Comparison of ENCODE assay signal across 8 mouse cellular contexts in the genomic region with DNA sequence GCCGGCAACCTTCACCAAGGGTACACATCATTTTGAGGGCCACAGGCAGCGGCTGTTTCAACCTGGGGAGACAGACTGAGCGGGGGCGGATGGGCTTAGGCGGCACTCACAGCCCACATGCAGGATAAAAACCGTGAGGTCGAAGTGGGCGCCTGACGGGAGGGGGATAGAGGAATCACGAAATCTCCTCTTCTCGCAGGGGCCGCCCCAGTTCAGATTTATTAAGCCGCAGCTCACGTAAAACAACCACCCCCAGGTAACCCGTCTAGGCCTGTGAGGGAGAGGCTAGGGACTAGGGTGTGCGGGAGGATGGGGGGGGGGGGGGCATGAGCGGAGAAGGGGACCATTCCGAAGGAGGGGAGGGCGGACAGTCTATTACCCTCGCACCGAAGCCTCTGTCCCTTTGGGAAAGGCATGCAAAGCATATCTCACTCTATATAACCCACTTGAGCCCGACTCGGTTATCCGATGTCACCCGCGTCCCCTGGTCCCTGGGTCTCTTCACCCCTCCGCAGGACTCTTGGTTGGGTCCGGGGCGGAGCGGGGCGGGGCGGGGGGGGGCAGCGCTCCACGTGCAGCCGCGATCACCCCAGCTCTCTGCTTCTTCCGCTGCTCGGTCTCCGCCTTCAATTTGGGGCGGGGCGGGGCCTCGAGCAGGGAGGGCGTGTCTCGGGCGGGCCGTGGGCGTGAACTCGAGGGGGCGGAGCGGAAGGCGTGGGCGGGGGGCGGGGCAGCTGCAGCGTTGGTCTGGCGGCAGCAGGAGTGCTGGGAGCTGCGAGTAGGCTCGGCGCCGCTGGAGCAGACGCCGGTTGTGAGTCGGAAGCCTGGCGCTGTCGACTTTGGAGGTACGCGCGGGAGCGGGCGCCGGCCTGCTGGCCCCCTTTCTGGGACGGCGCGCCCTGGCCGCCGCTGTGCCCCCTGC. TPM values are rescaled to one million over a fixed set of nuclear protein-coding genes. Genes with fewer than 3 reads are reported as not detected.
DNase-seq lines count a peak whose midpoint lies in the region; ATAC-seq lines count a peak whose summit lies in the region.

A gene (plus strand): TSS at position 786 of the 922 bp plus-strand sequence.

- H3K27ac ChIP-seq in hindbrain, embryonic 11.5 days (ENCODE audit: low read depth, low read length) = peak within 1 kb of the TSS; percentile 92

- peak within 1 kb of the TSS; percentile 76 for H3K9ac ChIP-seq in hindbrain, embryonic 11.5 days (ENCODE audit: low read depth, low read length)

- H3K4me2 ChIP-seq in hindbrain, embryonic 11.5 days (replicated peaks; ENCODE audit: low read depth, low read length) = peak within 1 kb of the TSS; percentile 78

- ATAC-seq in hindbrain, embryonic 11.5 days (ENCODE audit: low FRiP score) = peak; percentile 93

- no peaks in the 10 kb centered on the region for H3K36me3 ChIP-seq in hindbrain, embryonic 11.5 days (ENCODE audit: control insufficient read depth, insufficient read depth, low read length)

- no peaks in the 10 kb centered on the region for H3K9me3 ChIP-seq in hindbrain, embryonic 11.5 days (ENCODE audit: control insufficient read depth, low read length)

- under 1% methylated on average over 56 of the region's 75 CpGs for WGBS in hindbrain, embryonic 11.5 days

- peak; percentile 97 for DNase-seq in MN1 (ENCODE audit: low spot score)
- DNase-seq in cerebellum, adult 9-10 months = peak; percentile 91
- peak; percentile 69 to 88 for DNase-seq in frontal cortex, adult 2 months (ENCODE audit: extremely low spot score in 1 of 2, low spot score in 1 of 2)
- DNase-seq in hindbrain, embryonic 11.5 days (ENCODE audit: low spot score) = peak; percentile 93
- peak; percentile 90 to 94 for DNase-seq in layer of hippocampus, postnatal 14 days (ENCODE audit: low spot score in 2 of 2)
- DNase-seq in lung, postnatal 14 days = peak; percentile 94
- peak; percentile 89 for DNase-seq in retina, adult 2 months (ENCODE audit: low read depth, low spot score)
- DNase-seq in thymus, postnatal 36 days = peak; percentile 95 to 96

- H3K4me1 ChIP-seq in hindbrain, embryonic 11.5 days (replicated peaks; ENCODE audit: control insufficient read depth, insufficient read depth, low read length) = 0 out of 2 replicates have a peak, but pooled peaks cover 2% of the 10 kb centered on the region

- H3K4me3 ChIP-seq in hindbrain, embryonic 11.5 days (ENCODE audit: low read depth, low read length) = peak within 1 kb of the TSS; percentile 73

- no peaks in the 10 kb centered on the region for H3K27me3 ChIP-seq in hindbrain, embryonic 11.5 days (ENCODE audit: control insufficient read depth, insufficient read depth, low read length)

RNA-seq across cellular contexts. Expression of the gene that starts here (rescaled TPM):
- polyA plus RNA-seq in frontal cortex, adult 2 months (2012; rRNA removed) = 22.6 and 22.8 TPM in 2 replicates
- polyA plus RNA-seq in hindbrain, embryonic 11.5 days (2014; fragmentation: Nextera tagmentation; extraction: Ambion mirVana) = 18.5 and 23.5 TPM in 2 replicates
- 10 to 100 TPM; 13.3 to 14.2 TPM for total RNA-seq in layer of hippocampus, postnatal 14 days (2021)

Comparison
In these comparisons a context has a peak if more than half of its experiments do, and no peak if none do; other contexts are left out.
1. Peak in every context shown above with its lines: DNase-seq, ATAC-seq, H3K4me3 ChIP-seq and H3K27ac ChIP-seq.